Mouse (Mus musculus) thymus, postnatal 10 days (tissue): ENCODE results near the gene Il31ra.

Source experiments
- DNase-seq, 2 experiments: peaks; one replicate each; pipeline ENCODE4 v3.0.0; 2021; ENCODE audit warnings: low spot score in 2 of 2

Gene Il31ra

DNA sequence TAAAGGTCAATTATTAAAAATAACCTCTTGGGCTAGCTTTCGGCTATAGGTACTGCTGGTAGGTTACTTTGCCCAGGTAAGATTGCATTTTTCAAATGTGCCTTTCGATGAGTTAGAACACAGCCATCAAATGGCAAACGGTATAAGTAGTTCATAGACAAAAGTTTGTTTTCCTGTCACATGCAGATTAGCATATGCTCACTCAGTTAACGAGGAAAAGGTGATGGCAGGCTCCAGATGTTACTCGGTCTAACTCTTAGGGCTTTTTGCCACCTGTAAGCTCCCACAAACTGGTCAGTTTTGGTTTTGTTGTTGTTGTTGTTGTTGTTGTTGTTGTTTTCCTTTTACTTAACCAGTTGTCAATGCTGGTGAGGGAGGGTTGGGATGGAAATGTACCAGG, 85.7 kb downstream of the Il31ra start:
- DNase-seq, result no peak

GRCm38 (mm10) chr13:112507691-112508090, 86.5 kb downstream of the Il31ra start:
- peak; percentile 54 to 57 for DNase-seq

DNA sequence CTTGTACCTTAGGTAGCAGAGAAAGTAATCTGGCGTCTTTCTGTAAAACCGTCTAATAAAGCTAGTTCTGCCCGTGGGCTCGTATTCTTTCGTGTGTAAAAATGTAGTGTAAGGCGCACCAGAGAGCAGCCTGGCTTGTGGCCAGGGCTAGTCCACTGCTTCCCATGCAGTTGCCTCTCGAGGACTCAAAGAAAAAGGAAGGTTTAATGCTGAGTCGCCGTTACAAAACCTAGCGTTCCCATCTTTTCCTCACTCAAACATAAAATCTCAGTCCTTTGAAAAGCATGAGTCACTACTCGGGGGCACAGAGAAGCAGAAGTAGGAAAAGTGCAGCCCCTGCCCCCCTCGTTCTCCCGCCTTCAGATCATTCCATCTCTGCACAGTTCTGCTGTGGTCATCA, 87.4 kb downstream of the Il31ra start:
- DNase-seq, result no peak

- no peak for DNase-seq
Measured at GRCm38 (mm10) chr13:112505436-112505835, 88.7 kb downstream of the Il31ra start.

- DNase-seq, result no peak
Measured at GRCm38 (mm10) chr13:112503846-112504245, 90.3 kb downstream of the Il31ra start.

DNA sequence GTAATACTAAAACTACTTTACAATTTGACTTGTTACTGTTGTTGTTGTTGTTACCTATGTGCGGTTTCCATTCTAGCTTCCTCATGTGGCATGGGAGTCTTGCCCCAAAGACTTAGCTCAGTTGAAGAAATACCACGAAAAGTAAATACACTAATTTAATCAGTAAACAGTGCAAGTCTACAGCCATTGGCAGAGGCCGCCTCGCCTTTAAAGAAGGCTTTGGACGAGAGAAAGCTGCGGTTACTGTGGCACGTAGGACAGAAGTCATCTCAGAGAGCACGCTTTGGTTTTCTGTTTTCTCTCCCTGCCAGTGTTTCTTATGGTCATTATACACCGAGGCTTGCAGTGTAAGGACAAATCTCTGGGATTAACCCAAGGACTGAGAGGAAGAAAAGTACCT, 93.7 kb downstream of the Il31ra start:
- DNase-seq, result no peak

GRCm38 (mm10) chr13:112500027-112500426, 94.1 kb downstream of the Il31ra start:
- no peak for DNase-seq

DNA sequence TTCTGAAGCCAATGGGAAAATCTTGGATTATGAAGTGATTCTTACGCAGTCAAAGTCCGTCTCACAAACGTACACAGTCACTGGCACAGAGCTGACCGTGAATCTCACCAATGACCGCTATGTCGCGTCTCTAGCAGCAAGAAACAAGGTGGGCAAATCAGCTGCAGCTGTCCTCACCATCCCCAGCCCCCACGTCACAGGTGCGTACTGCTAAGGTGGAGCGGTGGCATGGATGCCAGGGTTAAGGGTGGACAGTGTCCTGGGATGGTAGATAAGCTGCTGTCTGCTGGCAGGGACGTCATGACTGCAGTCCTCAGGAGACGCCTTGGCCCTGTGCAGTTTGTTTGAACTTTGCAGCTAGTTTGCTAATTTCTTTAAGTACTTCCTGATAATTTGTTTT, 99.6 kb downstream of the Il31ra start:
- DNase-seq, result no peak

DNA sequence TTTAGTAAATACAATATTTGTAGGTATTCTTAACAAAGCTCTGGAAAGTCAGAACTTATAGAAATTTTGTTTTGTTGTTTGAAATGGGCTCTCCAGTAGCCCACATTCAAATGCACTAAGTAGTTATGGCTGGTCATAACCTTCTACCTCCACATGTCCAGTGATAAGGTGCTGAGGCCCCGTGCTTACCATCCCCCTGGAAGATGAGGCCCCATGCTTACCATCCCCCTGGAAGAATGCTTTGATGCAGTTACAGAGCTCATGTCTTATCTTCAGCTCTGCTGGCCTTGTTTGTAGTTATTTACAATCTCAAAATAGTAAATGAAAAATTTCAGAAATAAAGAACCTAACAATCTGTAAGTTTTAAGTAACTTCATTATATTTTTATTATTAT, 101.9 kb downstream of the Il31ra start:
- DNase-seq, result no peak

- DNase-seq, result no peak
Measured at GRCm38 (mm10) chr13:112491636-112492284, 102.4 kb downstream of the Il31ra start.

DNA sequence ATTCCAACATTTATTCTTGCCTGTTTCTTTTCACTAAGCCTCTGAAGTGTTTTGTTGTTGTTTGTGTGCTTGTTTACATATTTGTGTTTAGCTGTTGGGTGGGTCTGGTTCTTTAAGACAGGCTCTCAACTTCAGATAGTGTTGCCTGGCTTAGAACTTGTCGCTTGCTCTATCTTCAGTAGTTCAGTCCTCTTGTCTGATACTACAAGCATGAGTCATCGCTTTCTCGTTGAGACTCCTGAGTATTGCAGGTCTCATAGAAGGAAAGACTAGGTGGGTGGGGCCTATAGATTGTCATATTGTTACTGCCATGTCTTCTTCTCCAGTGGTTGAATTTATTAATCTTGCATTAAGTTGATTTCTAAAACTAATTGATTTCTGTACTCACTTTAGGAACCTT, 104.1 kb downstream of the Il31ra start:
- no peak for DNase-seq

GRCm38 (mm10) chr13:112486676-112487075, 107.5 kb downstream of the Il31ra start:
- no peak for DNase-seq

GRCm38 (mm10) chr13:112486236-112486635, 107.9 kb downstream of the Il31ra start:
- no peak for DNase-seq

GRCm38 (mm10) chr13:112483015-112483414, 111.1 kb downstream of the Il31ra start:
- DNase-seq, result no peak

DNA sequence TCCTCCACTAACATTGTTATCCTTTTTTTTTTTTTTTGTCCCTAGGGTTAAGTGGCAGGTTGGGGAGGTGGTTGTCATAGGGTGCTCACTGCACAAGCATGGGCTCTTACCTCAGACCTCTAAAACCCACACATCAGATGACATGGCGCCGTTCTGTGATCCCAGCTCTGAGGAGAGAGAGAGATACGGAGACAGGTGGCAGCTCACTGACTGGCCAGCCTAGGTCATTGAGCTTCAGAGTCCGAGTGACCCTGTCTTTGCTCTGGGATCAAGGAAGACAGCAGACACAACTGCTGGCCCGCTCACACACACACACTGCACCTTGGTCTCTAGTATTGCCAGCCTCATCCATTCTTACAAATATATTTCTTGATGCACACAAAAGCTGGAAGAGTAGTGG, 111.6 kb downstream of the Il31ra start:
- DNase-seq, result no peak

- DNase-seq, result no peak
Measured at GRCm38 (mm10) chr13:112479926-112480325, 114.2 kb downstream of the Il31ra start.

GRCm38 (mm10) chr13:112479032-112479431, 115.1 kb downstream of the Il31ra start:
- no peak for DNase-seq

- DNase-seq, result no peak
Measured at GRCm38 (mm10) chr13:112473757-112474755, 120.1 kb downstream of the Il31ra start.

GRCm38 (mm10) chr13:112472401-112473023, 121.6 kb downstream of the Il31ra start:
- DNase-seq, result no peak

- DNase-seq, result no peak
Measured at GRCm38 (mm10) chr13:112471201-112471600, 123.0 kb downstream of the Il31ra start.
